Mouse (Mus musculus): Measurements from ENCODE around the gene Ascc2. TPM values are rescaled to one million over a fixed set of nuclear protein-coding genes. Genes with fewer than 3 reads are reported as not detected.
"Not testable (repeated sequence)": the region's sequence is repeated elsewhere in the genome, so short reads cannot be mapped to it uniquely, and the experiment has no call there.

The Ascc2 gene
- total RNA-seq, 2 experiments from 2014 or later = 19.2 to 19.5 TPM

- DNase-seq (ENCODE audit: low spot score in 2 of 2) = no peak
Observed at GRCm38 (mm10) chr11:4680126-4680525, 42.6 kb downstream of the Ascc2 start.

- no peak for DNase-seq (ENCODE audit: low spot score in 2 of 2)
Observed at GRCm38 (mm10) chr11:4683516-4683915, 46.0 kb downstream of the Ascc2 start.

- DNase-seq (ENCODE audit: low spot score in 2 of 2) = no peak
Observed at GRCm38 (mm10) chr11:4684186-4684585, 46.6 kb downstream of the Ascc2 start.

GRCm38 (mm10) chr11:4685071-4685470 lies 47.5 kb downstream of the Ascc2 start:
- DNase-seq (ENCODE audit: low spot score in 2 of 2) = no peak

GRCm38 (mm10) chr11:4685510-4685909 lies 48.0 kb downstream of the Ascc2 start:
- DNase-seq (ENCODE audit: low spot score in 2 of 2) = no peak

GRCm38 (mm10) chr11:4687027-4687426 lies 49.5 kb downstream of the Ascc2 start:
- DNase-seq (ENCODE audit: low spot score in 2 of 2) = no peak

GRCm38 (mm10) chr11:4687874-4688273 lies 50.3 kb downstream of the Ascc2 start:
- no peak for DNase-seq (ENCODE audit: low spot score in 2 of 2)

GRCm38 (mm10) chr11:4688632-4689380 lies 51.3 kb downstream of the Ascc2 start:
- no peak for DNase-seq (ENCODE audit: low spot score in 2 of 2)

GRCm38 (mm10) chr11:4690353-4690752 lies 52.8 kb downstream of the Ascc2 start:
- no peak for DNase-seq (ENCODE audit: low spot score in 2 of 2)

- DNase-seq (ENCODE audit: low spot score in 2 of 2) = no peak
Observed at GRCm38 (mm10) chr11:4691213-4691612, 53.7 kb downstream of the Ascc2 start.

GRCm38 (mm10) chr11:4692162-4692561 lies 54.6 kb downstream of the Ascc2 start:
- DNase-seq (ENCODE audit: low spot score in 2 of 2) = no peak

- DNase-seq (ENCODE audit: low spot score in 2 of 2) = peak; percentile 74 to 85
Observed at GRCm38 (mm10) chr11:4697043-4697983, 59.8 kb downstream of the Ascc2 start.

- no peak for DNase-seq (ENCODE audit: low spot score in 2 of 2)
Observed at GRCm38 (mm10) chr11:4700726-4701125, 63.2 kb downstream of the Ascc2 start.

- DNase-seq (ENCODE audit: low spot score in 2 of 2) = no peak
Observed at GRCm38 (mm10) chr11:4703688-4704071, 66.1 kb downstream of the Ascc2 start.

GRCm38 (mm10) chr11:4704072-4704964 lies 66.8 kb downstream of the Ascc2 start, which contains the start of the genes Uqcr10 and Zmat5:
Uqcr10 (minus strand) TSS chr11:4704342.
Zmat5 (plus strand) TSS chr11:4704678.
- peak; percentile 89 to 91 for DNase-seq (ENCODE audit: low spot score in 2 of 2)

- no peak for DNase-seq (ENCODE audit: low spot score in 2 of 2)
Observed at GRCm38 (mm10) chr11:4705178-4705577, 67.6 kb downstream of the Ascc2 start.

GRCm38 (mm10) chr11:4710188-4710587 lies 72.6 kb downstream of the Ascc2 start:
- DNase-seq (ENCODE audit: low spot score in 2 of 2) = not testable (repeated sequence)

- no peak for DNase-seq (ENCODE audit: low spot score in 2 of 2)
Observed at GRCm38 (mm10) chr11:4712822-4713221, 75.3 kb downstream of the Ascc2 start.

GRCm38 (mm10) chr11:4714727-4715126 lies 77.2 kb downstream of the Ascc2 start:
- no peak for DNase-seq (ENCODE audit: low spot score in 2 of 2)

- DNase-seq (ENCODE audit: low spot score in 2 of 2) = no peak
Observed at GRCm38 (mm10) chr11:4715596-4715995, 78.0 kb downstream of the Ascc2 start.
